Mouse (Mus musculus) heart, embryonic 15.5 days (tissue): ENCODE measurements around the gene Ndufa5. TPM values are rescaled to one million over a fixed set of nuclear protein-coding genes. Genes with fewer than 3 reads are reported as not detected.

ENCODE experiments used
- ATAC-seq: fragments of 200-750 bp; cut with Nextera tagmentation; replicated peaks from 2 replicates; pipeline ENCODE4 v1.8.0; 2017; ENCODE audit warnings: low read depth, moderate TSS enrichment; ENCODE audit not compliant: insufficient number of reproducible peaks, insufficient read depth, low FRiP score
- H3K27ac ChIP-seq: fragments of 300-500 bp; sonication (generic); 2 replicates; pipeline ENCODE4 v1.5.1; 2015; ENCODE audit warnings: mild to moderate bottlenecking, inconsistent platforms
- H3K27me3 ChIP-seq: fragments of 300-500 bp; sonication (generic); 2 replicates; pipeline ENCODE4 v1.6.1; 2015; ENCODE audit warnings: inconsistent platforms
- H3K36me3 ChIP-seq: fragments of 300-500 bp; sonication (generic); 2 replicates; pipeline ENCODE4 v1.6.1; 2015; ENCODE audit warnings: mild to moderate bottlenecking, inconsistent platforms
- H3K4me1 ChIP-seq: fragments of 300-500 bp; sonication (generic); replicated peaks from 2 replicates; pipeline ENCODE4 v1.6.1; 2015; ENCODE audit warnings: inconsistent platforms
- H3K4me2 ChIP-seq: fragments of 300-500 bp; sonication (generic); 2 replicates; pipeline ENCODE4 v1.6.1; 2015; ENCODE audit warnings: inconsistent platforms, mild to moderate bottlenecking, moderate library complexity
- H3K4me3 ChIP-seq: fragments of 300-500 bp; sonication (generic); 2 replicates; pipeline ENCODE4 v1.5.1; 2015; ENCODE audit warnings: mild to moderate bottlenecking, inconsistent platforms
- H3K9ac ChIP-seq: fragments of 300-500 bp; sonication (generic); 2 replicates; pipeline ENCODE4 v1.6.1; 2015; ENCODE audit warnings: mild to moderate bottlenecking, inconsistent platforms
- H3K9me3 ChIP-seq: fragments of 300-500 bp; sonication (generic); replicated peaks from 2 replicates; pipeline ENCODE4 v1.6.1; 2016; ENCODE audit warnings: inconsistent platforms
- WGBS: fragments of 180-500 bp; shearing (Covaris S2); methylation state at CpG from one replicate; pipeline ENCODE4 v1.1.7; 2015; ENCODE audit warnings: mixed read lengths; 5-methylcytosine and 5-hydroxymethylcytosine counted together
- polyA plus RNA-seq: library from polyadenylated mRNA; unstranded; fragments of >200 nt; fragmentation: Nextera tagmentation; extraction: Ambion mirVana; gene quantifications from 2 replicates; pipeline ENCODE4 v1.2.1, GENCODE M21; 2015

Ndufa5 gene
- polyA plus RNA-seq, 1 experiment from 2014 or later = 895 TPM

DNA sequence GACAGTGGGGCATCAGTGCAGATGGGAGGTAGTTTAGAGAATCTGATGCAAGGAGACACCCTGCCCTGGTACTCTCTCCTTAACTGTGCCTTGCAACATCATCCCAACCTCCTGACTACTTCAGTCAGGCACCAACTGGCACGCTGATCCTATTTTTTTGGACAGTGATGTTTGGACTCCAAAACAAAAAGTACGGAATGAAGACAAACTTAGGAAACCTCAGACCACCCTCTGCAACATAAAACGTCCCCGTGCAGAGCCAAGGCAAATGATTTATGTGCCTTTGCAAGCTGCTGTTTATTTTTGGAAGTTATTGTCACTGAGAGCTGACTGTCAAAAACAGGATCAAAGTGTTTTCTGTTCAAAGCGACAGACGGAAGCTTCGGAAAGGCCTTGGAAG is 24.2 kb upstream of the Ndufa5 start:
- H3K27ac ChIP-seq = no peak overlapping the region; the same call in 1 of the 2 replicates

DNA sequence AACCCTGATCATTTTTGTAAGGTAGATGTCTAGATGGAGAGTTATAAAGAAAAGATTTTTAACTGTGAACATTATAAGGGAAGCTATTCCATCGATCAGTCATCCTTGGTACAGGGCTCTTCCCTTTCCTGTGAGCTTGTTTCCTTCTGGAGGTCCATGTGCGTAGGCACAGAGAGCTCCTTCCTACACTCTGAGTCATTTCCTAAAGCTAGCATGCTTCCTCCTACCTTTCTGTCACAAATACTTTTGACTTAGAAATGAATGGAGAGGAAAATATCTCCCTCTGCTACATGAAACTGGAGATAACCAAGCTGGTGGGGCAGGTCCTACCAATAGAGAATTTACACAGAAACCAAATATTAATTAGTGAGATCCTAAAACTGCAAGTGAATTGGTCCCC is 22.0 kb upstream of the Ndufa5 start:
- no peaks in the 10 kb centered on the region for H3K36me3 ChIP-seq
- H3K27me3 ChIP-seq = no peaks in the 10 kb centered on the region
- WGBS = 63% methylated on average over 2 of the region's 2 CpGs

More for the DNA sequence above, 24.2 kb upstream of the Ndufa5 start:
- no peak for ATAC-seq
- no peaks in the 10 kb centered on the region for H3K27me3 ChIP-seq
- H3K9me3 ChIP-seq = no peaks in the 10 kb centered on the region
- H3K4me1 ChIP-seq = peaks cover 18% of the 10 kb centered on the region
- H3K9ac ChIP-seq = no peak overlapping the region
- 33% methylated on average over 7 of the region's 7 CpGs for WGBS
- H3K4me3 ChIP-seq = no peak overlapping the region
- H3K4me2 ChIP-seq = no peak overlapping the region
- H3K36me3 ChIP-seq = no peaks in the 10 kb centered on the region

DNA sequence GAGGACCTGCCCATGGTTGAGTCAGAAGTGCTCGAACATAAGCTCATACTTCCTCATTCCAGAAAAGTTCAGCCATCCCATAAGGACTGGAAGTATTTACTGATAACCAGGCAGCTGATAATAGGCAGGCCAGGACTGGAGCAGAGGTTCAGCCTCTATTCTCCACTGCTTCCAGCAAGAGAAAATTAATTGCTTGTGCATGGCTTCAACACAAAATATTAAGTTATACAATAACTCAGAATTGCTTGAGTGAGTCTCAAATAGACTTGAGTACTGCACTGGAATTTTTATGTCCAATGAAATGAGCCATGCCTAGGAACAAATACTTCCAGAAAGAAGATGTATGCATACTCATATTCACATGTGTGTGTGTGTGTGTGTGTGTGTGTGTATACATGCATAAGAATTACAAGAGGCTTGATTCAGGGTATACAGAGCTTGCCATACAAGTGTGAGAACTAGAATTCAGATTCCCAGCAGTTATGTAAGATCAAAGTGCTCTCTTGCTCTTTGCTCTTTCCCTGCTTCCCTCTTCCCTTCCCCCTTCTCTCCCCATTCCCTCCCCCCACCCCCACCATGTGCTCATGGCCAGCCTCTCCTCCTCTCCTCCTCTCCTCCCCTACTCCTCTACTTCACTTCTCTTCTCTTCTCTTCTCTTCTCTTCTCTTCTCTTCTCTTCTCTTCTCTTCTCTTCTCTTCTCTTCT is 19.1 kb upstream of the Ndufa5 start:
- H3K4me2 ChIP-seq = no peak overlapping the region
- H3K9ac ChIP-seq = no peak overlapping the region
- 7% methylated on average over 1 of the region's 1 CpGs for WGBS
- H3K4me3 ChIP-seq = no peak overlapping the region
- H3K4me1 ChIP-seq = peaks cover 22% of the 10 kb centered on the region
- peak overlapping the region; percentile 55; the same call in 1 of the 2 replicates for H3K27ac ChIP-seq
- no peaks in the 10 kb centered on the region for H3K27me3 ChIP-seq
- no peaks in the 10 kb centered on the region for H3K9me3 ChIP-seq
- H3K36me3 ChIP-seq = no peaks in the 10 kb centered on the region
- peak; percentile 70; the same call in 1 of the 2 replicates for ATAC-seq

More for the DNA sequence above, 22.0 kb upstream of the Ndufa5 start:
- Histone ChIP-seq H3K4me2 (no peak overlapping the region), H3K4me1 (peaks cover 20% of the 10 kb centered on the region), H3K9me3 (no peaks in the 10 kb centered on the region), H3K9ac (no peak overlapping the region), H3K27ac (no peak overlapping the region), H3K4me3 (no peak overlapping the region)
- no peak for ATAC-seq

DNA sequence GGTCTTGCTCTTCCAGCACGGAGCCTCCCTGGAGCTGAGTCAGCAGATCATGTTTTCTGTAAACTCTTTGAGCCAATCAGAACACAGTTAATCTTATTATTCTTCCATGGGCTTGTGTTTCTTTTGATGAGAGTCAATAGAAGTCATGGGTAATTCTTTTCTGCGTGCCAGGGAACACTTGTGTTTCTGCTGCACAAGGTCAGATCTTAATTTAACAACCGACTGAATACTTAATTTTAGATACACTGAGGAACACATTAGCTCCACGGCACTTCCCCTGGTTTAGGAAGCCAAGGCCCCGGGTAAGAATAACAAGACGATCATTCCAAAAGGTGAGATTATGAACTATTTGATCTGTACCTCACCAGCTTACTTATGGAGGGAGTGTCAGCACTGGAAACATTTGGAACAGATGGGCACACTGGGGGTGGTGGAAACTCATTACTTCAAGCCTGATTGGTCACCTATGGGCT is 15.3 kb upstream of the Ndufa5 start:
- no peaks in the 10 kb centered on the region for H3K27me3 ChIP-seq
- no peak overlapping the region for H3K9ac ChIP-seq
- no peak overlapping the region for H3K4me3 ChIP-seq
- H3K27ac ChIP-seq = peak overlapping the region; percentile 72
- peaks cover 28% of the 10 kb centered on the region for H3K4me1 ChIP-seq
- ATAC-seq = no peak
- no peaks in the 10 kb centered on the region for H3K9me3 ChIP-seq
- WGBS = 32% methylated on average over 6 of the region's 6 CpGs
- H3K36me3 ChIP-seq = no peaks in the 10 kb centered on the region
- H3K4me2 ChIP-seq = peak overlapping the region; percentile 3; the same call in 1 of the 2 replicates

DNA sequence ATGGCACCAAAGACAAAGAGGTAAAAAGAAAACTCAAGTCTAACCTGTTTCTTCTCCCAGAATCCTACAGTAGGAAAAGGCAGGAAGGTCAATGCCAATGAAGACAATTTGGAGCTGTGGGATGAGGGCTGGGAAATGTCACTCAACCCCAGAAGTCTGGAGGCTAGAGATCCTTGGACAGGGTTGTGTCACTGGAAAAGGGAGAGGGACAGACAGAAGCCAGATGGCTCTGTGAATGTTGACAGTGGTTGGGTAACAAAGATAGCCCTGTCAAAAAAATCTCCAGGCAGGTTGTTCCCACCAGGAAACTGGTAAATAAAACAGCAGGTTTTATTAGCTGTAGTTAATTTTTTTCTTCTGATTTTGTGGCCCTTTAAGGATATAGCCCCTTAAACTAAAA is 14.6 kb upstream of the Ndufa5 start:
- Histone ChIP-seq H3K9ac (no peak overlapping the region), H3K36me3 (no peaks in the 10 kb centered on the region), H3K27me3 (no peaks in the 10 kb centered on the region), H3K4me3 (no peak overlapping the region), H3K4me2 (peak overlapping the region; percentile 3; the same call in 1 of the 2 replicates), H3K27ac (peak overlapping the region; percentile 72), H3K4me1 (peaks cover 28% of the 10 kb centered on the region), H3K9me3 (no peaks in the 10 kb centered on the region)
- ATAC-seq = no peak

DNA sequence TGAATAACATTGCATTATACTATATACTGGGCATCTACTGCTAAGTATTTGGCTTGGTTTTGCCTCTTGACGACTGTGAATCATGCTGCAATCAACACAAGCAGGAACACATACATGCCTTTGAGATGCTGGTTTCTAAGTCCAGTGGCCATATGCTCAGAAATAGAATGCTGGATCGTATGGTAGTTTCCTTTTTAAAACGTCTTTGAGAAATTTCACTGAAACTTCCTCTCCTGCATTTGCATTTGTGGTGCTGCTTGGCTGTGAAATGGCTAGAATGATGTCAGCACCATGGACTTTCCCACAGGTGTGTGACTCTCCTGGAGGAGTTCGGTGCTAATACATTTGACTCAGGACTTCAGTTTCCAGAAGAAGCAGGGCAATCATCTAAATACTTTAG is 12.3 kb upstream of the Ndufa5 start:
- Histone ChIP-seq H3K4me2 (no peak overlapping the region), H3K36me3 (no peaks in the 10 kb centered on the region), H3K9me3 (no peaks in the 10 kb centered on the region), H3K4me3 (no peak overlapping the region), H3K27me3 (no peaks in the 10 kb centered on the region), H3K27ac (no peak overlapping the region), H3K9ac (no peak overlapping the region), H3K4me1 (peaks cover 17% of the 10 kb centered on the region)
- ATAC-seq = no peak
- 66% methylated on average over 4 of the region's 4 CpGs for WGBS

DNA sequence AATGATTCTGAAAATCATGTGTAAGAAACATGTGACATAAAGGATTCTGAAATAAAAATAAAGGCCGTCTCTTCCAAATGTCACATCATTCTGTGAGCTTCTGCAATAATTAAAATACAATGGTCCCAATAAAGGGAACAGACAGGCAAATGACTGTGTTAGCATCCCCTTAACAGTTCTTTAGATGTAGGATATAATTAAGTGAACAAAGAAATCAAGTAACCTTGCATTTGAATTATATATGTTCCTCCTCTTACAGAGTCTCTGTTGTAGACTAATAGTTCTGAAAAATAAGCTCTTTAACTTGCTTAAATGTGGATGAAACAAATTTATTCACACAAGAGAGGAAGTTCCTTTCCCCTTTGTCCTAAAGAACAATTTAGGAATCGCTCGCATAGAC is 10.6 kb upstream of the Ndufa5 start:
- H3K4me1 ChIP-seq = peaks cover 17% of the 10 kb centered on the region
- no peak for ATAC-seq
- no peaks in the 10 kb centered on the region for H3K36me3 ChIP-seq
- H3K9me3 ChIP-seq = no peaks in the 10 kb centered on the region
- no peak overlapping the region for H3K27ac ChIP-seq
- no peak overlapping the region for H3K9ac ChIP-seq
- H3K27me3 ChIP-seq = no peaks in the 10 kb centered on the region
- H3K4me3 ChIP-seq = no peak overlapping the region
- H3K4me2 ChIP-seq = no peak overlapping the region
- WGBS = 83% methylated on average over 3 of the region's 3 CpGs

DNA sequence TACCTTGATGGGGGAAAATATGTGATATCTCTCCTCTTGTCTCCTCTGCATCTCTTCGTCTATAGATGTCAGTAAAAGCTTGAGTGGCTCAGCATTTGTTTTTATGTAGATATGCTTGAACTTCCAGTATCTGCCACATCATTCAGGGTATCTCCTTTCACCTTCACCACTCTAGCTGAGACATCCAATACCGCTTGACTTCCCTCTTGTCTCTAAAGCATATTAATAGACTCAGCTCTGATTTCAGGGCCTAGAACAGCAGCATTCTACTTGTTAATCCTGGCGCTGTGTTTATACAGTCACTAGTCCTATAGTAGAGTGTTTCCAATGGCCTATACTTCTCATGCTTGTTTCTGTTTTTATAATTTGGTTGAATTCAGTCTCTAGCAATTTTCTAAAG is 5.0 kb upstream of the Ndufa5 start:
- no peaks in the 10 kb centered on the region for H3K9me3 ChIP-seq
- no peaks in the 10 kb centered on the region for H3K36me3 ChIP-seq
- no peaks in the 10 kb centered on the region for H3K27me3 ChIP-seq
- H3K27ac ChIP-seq = no peak overlapping the region
- H3K4me1 ChIP-seq = peaks cover 24% of the 10 kb centered on the region
- H3K4me2 ChIP-seq = no peak overlapping the region
- 50% methylated on average over 3 of the region's 3 CpGs for WGBS
- no peak for ATAC-seq
- no peak overlapping the region for H3K9ac ChIP-seq
- H3K4me3 ChIP-seq = no peak overlapping the region

DNA sequence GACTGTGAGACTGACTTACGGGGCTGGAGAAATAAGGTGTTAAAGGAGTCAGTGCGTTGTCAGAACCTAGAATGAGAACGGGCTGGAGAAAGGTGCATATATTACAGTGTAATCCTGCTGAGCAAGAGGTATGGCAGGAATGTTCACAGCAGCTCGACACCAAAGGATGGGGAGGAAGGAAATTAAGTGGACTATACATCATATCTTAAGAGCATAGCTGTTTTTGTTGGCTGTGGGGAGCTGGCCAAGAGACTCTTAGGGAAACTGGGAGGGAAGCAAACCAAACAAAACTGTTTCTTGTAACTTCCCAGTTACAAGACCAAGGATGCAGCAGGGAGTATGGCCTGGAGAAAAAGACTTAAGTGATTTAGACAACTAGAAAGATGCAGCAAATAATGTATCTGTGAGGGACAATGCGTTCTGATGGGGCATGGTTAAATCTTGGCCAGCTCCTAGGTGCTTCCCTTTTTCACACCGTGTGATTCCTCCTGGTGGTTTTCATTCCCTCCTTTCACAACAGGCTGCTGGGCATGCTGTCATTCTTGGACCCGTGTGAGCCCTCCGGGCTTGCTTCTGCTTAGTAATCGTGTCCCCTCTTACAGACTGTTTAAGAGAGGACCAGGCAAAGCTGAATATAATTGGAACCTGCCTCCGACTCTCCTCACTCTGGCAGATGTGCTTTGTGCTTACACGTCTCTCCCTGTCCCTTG is 3.1 kb upstream of the Ndufa5 start:
- peak; percentile 28; the same call in 1 of the 2 replicates for ATAC-seq
- Histone ChIP-seq H3K27ac (peak overlapping the region; percentile 44), H3K4me1 (peaks cover 32% of the 10 kb centered on the region), H3K27me3 (no peaks in the 10 kb centered on the region), H3K36me3 (no peaks in the 10 kb centered on the region), H3K4me3 (peak overlapping the region; percentile 36), H3K4me2 (peak overlapping the region; percentile 64), H3K9me3 (no peaks in the 10 kb centered on the region), H3K9ac (0 out of 2 replicates have a peak overlapping the region, but pooled peaks have one; percentile 15)
- WGBS = 27% methylated on average over 11 of the region's 11 CpGs

DNA sequence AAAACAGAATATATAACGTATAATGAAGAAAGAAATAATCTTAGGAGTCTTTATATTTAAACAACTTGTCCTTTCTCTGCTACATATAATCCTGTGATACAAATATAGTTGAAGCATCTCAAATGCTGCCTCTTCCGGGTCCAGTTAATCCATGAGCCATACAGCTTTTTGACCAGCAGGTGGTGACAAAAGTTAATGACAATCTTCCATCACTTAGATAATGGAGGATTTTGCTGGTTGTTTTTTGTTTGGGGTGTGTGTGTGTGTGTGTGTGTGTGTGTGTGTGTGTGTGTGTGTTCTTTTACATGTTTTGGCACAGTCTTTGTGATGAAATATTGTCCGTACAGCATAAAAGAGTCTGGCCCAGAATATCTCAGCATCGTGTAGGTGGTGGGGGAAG is 2.4 kb upstream of the Ndufa5 start:
- 7% methylated on average over 4 of the region's 4 CpGs for WGBS
- 0 out of 2 replicates have a peak overlapping the region, but pooled peaks have one; percentile 15 for H3K9ac ChIP-seq
- H3K27ac ChIP-seq = peak overlapping the region; percentile 44
- H3K4me1 ChIP-seq = peaks cover 36% of the 10 kb centered on the region
- H3K4me3 ChIP-seq = peak overlapping the region; percentile 36
- no peaks in the 10 kb centered on the region for H3K36me3 ChIP-seq
- no peaks in the 10 kb centered on the region for H3K9me3 ChIP-seq
- H3K27me3 ChIP-seq = no peaks in the 10 kb centered on the region
- peak overlapping the region; percentile 64 for H3K4me2 ChIP-seq
- no peak for ATAC-seq

DNA sequence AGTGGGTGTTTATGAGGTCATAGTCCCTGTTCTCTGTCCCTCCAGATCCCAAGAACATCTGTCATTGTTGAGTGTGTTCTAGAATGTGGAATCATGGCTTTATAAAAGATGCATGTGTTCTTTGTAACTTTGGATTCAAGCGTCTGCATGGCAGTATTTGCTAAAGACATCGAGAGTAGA is 141 bp upstream of the Ndufa5 start, which contains the start of gene Asb15:
Gene Asb15, plus strand, starts transcription at position 81 of the 180 bp plus-strand sequence.
- Histone ChIP-seq H3K9ac (peak within 1 kb of the TSS; percentile 72), H3K4me2 (peak within 1 kb of the TSS; percentile 73), H3K9me3 (no peaks in the 10 kb centered on the region), H3K4me1 (peaks cover 36% of the 10 kb centered on the region), H3K36me3 (peaks cover 8% of the 10 kb centered on the region), H3K27me3 (no peaks in the 10 kb centered on the region), H3K27ac (peak within 1 kb of the TSS; percentile 72), H3K4me3 (peak within 1 kb of the TSS; percentile 66)
- 46% methylated on average over 2 of the region's 2 CpGs for WGBS
- no peak for ATAC-seq
